Mouse (Mus musculus) small intestine, adult 2 months (tissue): ENCODE measurements around the gene Dcdc2c.

Source experiments
- CTCF ChIP-seq: fragments of 200-500 bp; IDR thresholded peaks from 2 replicates; pipeline ENCODE4 v1.5.1; 2012; ENCODE audit warnings: low read depth, mild to moderate bottlenecking, control low read depth, inconsistent platforms, low read length, moderate library complexity, mixed read lengths; ENCODE audit not compliant: insufficient replicate concordance, insufficient read length; ENCODE audit errors: extremely low read depth
- POLR2A ChIP-seq: fragments of 200-500 bp; IDR thresholded peaks from 2 replicates; pipeline ENCODE4 v1.6.1; 2012; ENCODE audit warnings: low read depth, mild to moderate bottlenecking, control low read depth, inconsistent platforms, low read length, moderate library complexity

DNA sequence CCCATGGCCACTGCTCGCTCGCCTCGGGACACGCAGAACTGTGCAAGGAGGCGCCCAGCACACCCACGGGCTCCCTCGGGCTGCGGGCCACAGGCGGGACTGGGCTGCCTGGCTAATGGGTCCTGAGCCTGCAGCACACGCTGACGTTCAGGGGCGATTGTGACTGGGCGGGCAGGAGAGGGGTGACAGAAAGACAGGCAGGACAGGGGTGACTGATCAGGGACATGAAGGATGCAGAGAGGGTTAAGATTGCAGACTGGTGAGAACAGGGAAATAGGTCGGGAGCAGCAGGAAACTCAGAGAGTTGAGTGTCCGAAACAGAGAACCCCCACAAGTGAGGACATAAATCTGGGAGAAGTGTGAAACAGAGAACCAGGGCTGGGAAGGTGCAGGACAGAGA is at the start of gene Dcdc2c:
- TF ChIP-seq CTCF (no peak), POLR2A (no peak)
